Mouse (Mus musculus) lung, postnatal 0 days (tissue): ENCODE data around the gene Gm5426.

ENCODE experiments used
- CTCF ChIP-seq: IDR thresholded peaks from 2 replicates; pipeline ENCODE4 v1.5.1; 2016; ENCODE audit warnings: antibody characterized with exemption, mild to moderate bottlenecking
- EP300 ChIP-seq: IDR thresholded peaks from 2 replicates; pipeline ENCODE4 v1.6.1; 2016; ENCODE audit warnings: antibody characterized with exemption, mild to moderate bottlenecking, control low read depth

DNA sequence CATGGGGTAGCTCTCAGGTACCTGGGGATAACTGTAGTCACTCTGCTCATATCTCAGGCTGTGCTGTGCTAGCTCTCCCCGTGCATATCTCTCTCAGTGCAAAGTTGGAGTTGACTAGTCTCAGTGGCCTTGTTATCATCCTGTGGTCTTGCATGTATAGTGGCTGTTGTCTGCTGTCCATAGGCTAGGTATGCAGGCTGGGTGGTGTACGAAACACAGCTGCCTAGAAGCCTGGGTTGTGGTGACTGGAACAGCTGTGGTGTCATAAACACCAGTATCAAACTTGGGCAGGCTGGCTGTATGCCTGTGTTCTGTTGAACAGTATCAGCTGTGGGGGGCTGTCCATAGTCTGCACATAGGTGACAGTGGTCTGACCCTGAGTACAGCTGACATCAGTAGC lies 7.2 kb upstream of the Gm5426 start:
- TF ChIP-seq CTCF, result no peak
- TF ChIP-seq EP300, result no peak
